In genomic region chr12:112117649-112118048, GRCm38 (mm10) we compare ENCODE assay signal across 20 mouse cellular contexts. TPM values are rescaled to one million over a fixed set of nuclear protein-coding genes. Genes with fewer than 3 reads are reported as not detected.
A peak's percentile ranks its signal among the peaks of the same experiment; 100 is the strongest.
DNase-seq lines count a peak whose midpoint lies in the region; ATAC-seq and TF ChIP-seq lines count a peak whose summit lies in the region.
"Had no signal": no experiment of that assay in that cellular context is flagged by ENCODE, and none has a peak within 500 bp of the region (broad histone marks: within the 10 kb centered on the region; RNA-seq: fewer than 3 reads in every experiment).

No protein-coding gene starts in this region.

- TF ChIP-seq CTCF in layer of hippocampus, adult 2 months (conservative IDR thresholded peaks at IDR 0.05): no peak

- H3K9ac ChIP-seq in embryonic facial prominence, embryonic 15.5 days: no peak overlapping the region
- H3K9ac ChIP-seq in kidney, embryonic 14.5 days (ENCODE audit: low read depth, low read length): no peak overlapping the region
- H3K9ac ChIP-seq in kidney, embryonic 15.5 days: no peak overlapping the region
- no peak overlapping the region for H3K9ac ChIP-seq in forebrain, embryonic 11.5 days (ENCODE audit: low read length)
- H3K9ac ChIP-seq: forebrain, embryonic 12.5 days; limb, embryonic 13.5 days; lung, embryonic 14.5 days had no signal

- H3K27me3 ChIP-seq in embryonic facial prominence, embryonic 15.5 days: no peaks in the 10 kb centered on the region
- H3K27me3 ChIP-seq in kidney, embryonic 14.5 days (ENCODE audit: control insufficient read depth, insufficient read depth, low read length): no peaks in the 10 kb centered on the region
- 0 out of 2 replicates have a peak, but pooled peaks cover 20% of the 10 kb centered on the region for H3K27me3 ChIP-seq in kidney, embryonic 15.5 days
- H3K27me3 ChIP-seq in forebrain, embryonic 11.5 days (ENCODE audit: control insufficient read depth, insufficient read depth, low read length): no peaks in the 10 kb centered on the region
- H3K27me3 ChIP-seq: limb, embryonic 13.5 days had no signal

- no peaks in the 10 kb centered on the region for H3K9me3 ChIP-seq in embryonic facial prominence, embryonic 15.5 days (replicated peaks)
- H3K9me3 ChIP-seq in kidney, embryonic 14.5 days (ENCODE audit: control insufficient read depth, low read length): no peaks in the 10 kb centered on the region
- H3K9me3 ChIP-seq in kidney, embryonic 15.5 days (replicated peaks): no peaks in the 10 kb centered on the region
- H3K9me3 ChIP-seq in forebrain, embryonic 11.5 days (ENCODE audit: control insufficient read depth, low read length): no peaks in the 10 kb centered on the region
- H3K9me3 ChIP-seq: forebrain, embryonic 12.5 days; limb, embryonic 13.5 days had no signal

- peak overlapping the region; percentile 65 for H3K27ac ChIP-seq in embryonic facial prominence, embryonic 15.5 days (replicated peaks)
- H3K27ac ChIP-seq in layer of hippocampus, adult 2 months: peak overlapping the region; percentile 43; the same call in 1 of the 2 replicates
- H3K27ac ChIP-seq in kidney, embryonic 14.5 days (ENCODE audit: low read depth, low read length): no peak overlapping the region
- no peak overlapping the region for H3K27ac ChIP-seq in kidney, embryonic 15.5 days
- H3K27ac ChIP-seq in forebrain, embryonic 11.5 days (ENCODE audit: low read depth, low read length): no peak overlapping the region
- H3K27ac ChIP-seq: forebrain, embryonic 12.5 days; kidney, postnatal 0 days; limb, embryonic 13.5 days had no signal

- H3K36me3 ChIP-seq in embryonic facial prominence, embryonic 15.5 days: no peaks in the 10 kb centered on the region
- no peaks in the 10 kb centered on the region for H3K36me3 ChIP-seq in kidney, embryonic 14.5 days (ENCODE audit: control insufficient read depth, insufficient read depth, low read length)
- no peaks in the 10 kb centered on the region for H3K36me3 ChIP-seq in kidney, embryonic 15.5 days
- H3K36me3 ChIP-seq in forebrain, embryonic 11.5 days (ENCODE audit: control insufficient read depth, insufficient read depth, low read length): no peaks in the 10 kb centered on the region
- H3K36me3 ChIP-seq: forebrain, embryonic 12.5 days; limb, embryonic 13.5 days had no signal

- DNase-seq in left cerebral cortex, adult 11 months (ENCODE audit: low spot score): peak; percentile 48
- no peak for DNase-seq in left cerebral cortex, postnatal 10 days (ENCODE audit: extremely low spot score in 1 of 2, low spot score in 2 of 2)
- peak; percentile 60 to 67 for DNase-seq in layer of hippocampus, adult 2 months (ENCODE audit: low spot score in 2 of 2)
- DNase-seq in right cerebral cortex, postnatal 25 days: peak; percentile 81
- no peak for DNase-seq in forebrain, embryonic 11.5 days (ENCODE audit: low spot score)
- DNase-seq: cerebellum, adult 9-10 months; gastrocnemius, postnatal 14 days; lung, embryonic 14.5 days; spleen, adult 18-20 months; thymus, adult 2 months had no signal

- no peak for ATAC-seq in embryonic facial prominence, embryonic 15.5 days (ENCODE audit: insufficient number of reproducible peaks, low FRiP score, low TSS enrichment, low read depth)
- no peak for ATAC-seq in kidney, embryonic 14.5 days (ENCODE audit: low FRiP score, low TSS enrichment)
- ATAC-seq in kidney, embryonic 15.5 days (replicated peaks; ENCODE audit: low FRiP score): no peak
- ATAC-seq in forebrain, embryonic 11.5 days (replicated peaks; ENCODE audit: low FRiP score): no peak
- ATAC-seq: hindbrain, embryonic 16.5 days had no signal

- intact Hi-C loops in left cerebral cortex, postnatal 10 days (cut with DNase I): no loop called here

- 69% methylated on average over 7 of the region's 7 CpGs for WGBS in embryonic facial prominence, embryonic 15.5 days
- WGBS in kidney, embryonic 14.5 days: 75% methylated on average over 7 of the region's 7 CpGs
- WGBS in kidney, embryonic 15.5 days: 77% methylated on average over 7 of the region's 7 CpGs
- 83% methylated on average over 7 of the region's 7 CpGs for WGBS in forebrain, embryonic 11.5 days

- peaks cover 10% of the 10 kb centered on the region for H3K4me1 ChIP-seq in embryonic facial prominence, embryonic 15.5 days
- H3K4me1 ChIP-seq in kidney, embryonic 14.5 days (ENCODE audit: control insufficient read depth, insufficient read depth, low read length): 0 out of 2 replicates have a peak, but pooled peaks cover 6% of the 10 kb centered on the region
- H3K4me1 ChIP-seq in kidney, embryonic 15.5 days: peaks cover 21% of the 10 kb centered on the region
- peaks cover 6% of the 10 kb centered on the region for H3K4me1 ChIP-seq in forebrain, embryonic 11.5 days (replicated peaks; ENCODE audit: control insufficient read depth, insufficient read depth, low read length)

- no peak overlapping the region for H3K4me3 ChIP-seq in embryonic facial prominence, embryonic 15.5 days (replicated peaks)
- H3K4me3 ChIP-seq in layer of hippocampus, adult 2 months: no peak overlapping the region
- H3K4me3 ChIP-seq in kidney, embryonic 14.5 days (ENCODE audit: low read length): no peak overlapping the region
- no peak overlapping the region for H3K4me3 ChIP-seq in kidney, embryonic 15.5 days (replicated peaks)
- H3K4me3 ChIP-seq in forebrain, embryonic 11.5 days (ENCODE audit: low read depth, low read length): no peak overlapping the region
- H3K4me3 ChIP-seq: forebrain, embryonic 12.5 days; limb, embryonic 13.5 days had no signal

- H3K4me2 ChIP-seq in embryonic facial prominence, embryonic 15.5 days (replicated peaks): no peak overlapping the region
- H3K4me2 ChIP-seq in kidney, embryonic 14.5 days (replicated peaks; ENCODE audit: low read depth, low read length): no peak overlapping the region
- no peak overlapping the region for H3K4me2 ChIP-seq in kidney, embryonic 15.5 days
- no peak overlapping the region for H3K4me2 ChIP-seq in forebrain, embryonic 11.5 days (ENCODE audit: low read depth, low read length, severe bottlenecking)
- H3K4me2 ChIP-seq: forebrain, embryonic 12.5 days; limb, embryonic 13.5 days; lung, embryonic 14.5 days had no signal

RNA-seq across cellular contexts. Expression of gene Aspg, which starts 11.2 kb away (rescaled TPM):
- total RNA-seq in left cerebral cortex, postnatal 10 days (2021): 1 to 10 TPM; 1.1 to 2.2 TPM
- polyA plus RNA-seq in embryonic facial prominence, embryonic 15.5 days (2015; fragmentation: Nextera tagmentation; extraction: Ambion mirVana): 4.8 and 6.2 TPM in 2 replicates
- total RNA-seq in layer of hippocampus, adult 2 months (2021): 1 to 10 TPM; 1.4 to 3.4 TPM
- polyA plus RNA-seq in kidney, embryonic 14.5 days (2014; fragmentation: Nextera tagmentation; extraction: Ambion mirVana): 1.1 TPM in 2 replicates
- polyA plus RNA-seq in kidney, embryonic 15.5 days (2015; fragmentation: Nextera tagmentation; extraction: Ambion mirVana): 1.9 and 3.1 TPM in 2 replicates
- 0.29 and 1.1 TPM in 2 replicates for polyA plus RNA-seq in forebrain, embryonic 11.5 days (2014; fragmentation: Nextera tagmentation; extraction: Ambion mirVana)
- total RNA-seq: gastrocnemius, postnatal 14 days; megakaryocyte-erythroid progenitor cell, adult 5-6 weeks; MEL had no signal

RNA-seq across cellular contexts. Expression of gene Kif26a, which starts 28.4 kb away (rescaled TPM):
- 1 to 10 TPM; 7.3 to 8.2 TPM for total RNA-seq in left cerebral cortex, postnatal 10 days (2021)
- 7.9 and 9.5 TPM in 2 replicates for polyA plus RNA-seq in embryonic facial prominence, embryonic 15.5 days (2015; fragmentation: Nextera tagmentation; extraction: Ambion mirVana)
- total RNA-seq in layer of hippocampus, adult 2 months (2021): 1 to 10 TPM; 5.0 to 5.8 TPM
- 2.2 and 3.8 TPM in 2 replicates for polyA plus RNA-seq in kidney, embryonic 14.5 days (2014; fragmentation: Nextera tagmentation; extraction: Ambion mirVana)
- polyA plus RNA-seq in kidney, embryonic 15.5 days (2015; fragmentation: Nextera tagmentation; extraction: Ambion mirVana): 3.6 and 4.5 TPM in 2 replicates
- polyA plus RNA-seq in forebrain, embryonic 11.5 days (2014; fragmentation: Nextera tagmentation; extraction: Ambion mirVana): 6.4 and 7.1 TPM in 2 replicates
- total RNA-seq: megakaryocyte-erythroid progenitor cell, adult 5-6 weeks had no signal
- polyA plus RNA-seq: C2C12 had no signal

Comparison
In these comparisons a context has a peak if more than half of its experiments do, and no peak if none do; other contexts are left out.
1. DNase-seq: peak in left cerebral cortex, adult 11 months (single experiment), layer of hippocampus, adult 2 months (2 of 2) and right cerebral cortex, postnatal 25 days (single experiment); none in left cerebral cortex, postnatal 10 days (0 of 2) and forebrain, embryonic 11.5 days (single experiment).
2. H3K27ac ChIP-seq: peak in embryonic facial prominence, embryonic 15.5 days (single experiment) and layer of hippocampus, adult 2 months (single experiment); none in kidney, embryonic 14.5 days (single experiment), kidney, embryonic 15.5 days (single experiment) and forebrain, embryonic 11.5 days (single experiment).